Mouse (Mus musculus) heart, embryonic 10.5 days (tissue): ENCODE data around the gene Tmem59. TPM values are rescaled to one million over a fixed set of nuclear protein-coding genes. Genes with fewer than 3 reads are reported as not detected.

Experiments
- DNase-seq: peaks from one replicate; pipeline ENCODE4 v3.0.0-alpha.2; 2017; ENCODE audit warnings: low spot score
- H3K27ac ChIP-seq: fragments of 300-500 bp; sonication (generic); 2 replicates; pipeline ENCODE4 v1.5.1; 2016; ENCODE audit warnings: mild to moderate bottlenecking
- H3K27me3 ChIP-seq: fragments of 300-500 bp; sonication (generic); 2 replicates; pipeline ENCODE4 v1.6.1; 2016; ENCODE audit warnings: mild to moderate bottlenecking; ENCODE audit not compliant: poor library complexity, insufficient read depth, severe bottlenecking
- H3K36me3 ChIP-seq: fragments of 300-500 bp; sonication (generic); 2 replicates; pipeline ENCODE4 v1.6.1; 2016; ENCODE audit warnings: mild to moderate bottlenecking, moderate library complexity
- H3K4me1 ChIP-seq: fragments of 300-500 bp; sonication (generic); 2 replicates; pipeline ENCODE4 v1.6.1; 2016; ENCODE audit warnings: mild to moderate bottlenecking
- H3K4me3 ChIP-seq: fragments of 300-500 bp; sonication (generic); 2 replicates; pipeline ENCODE4 v1.5.1; 2016; ENCODE audit warnings: mild to moderate bottlenecking, moderate library complexity
- H3K9me3 ChIP-seq: fragments of 300-500 bp; sonication (generic); 2 replicates; pipeline ENCODE4 v1.6.1; 2016; ENCODE audit warnings: mild to moderate bottlenecking, moderate library complexity
- WGBS: fragments of 180-500 bp; shearing (Covaris S2); methylation state at CpG from one replicate; pipeline ENCODE4 v1.1.7; 2016; 5-methylcytosine and 5-hydroxymethylcytosine counted together
- polyA plus RNA-seq: library from polyadenylated mRNA; unstranded; fragments of >200 nt; fragmentation: Nextera tagmentation; extraction: Ambion mirVana; gene quantifications from 2 replicates; pipeline ENCODE4 v1.2.1, GENCODE M21; 2016

Gene Tmem59
- polyA plus RNA-seq, 1 experiment from 2014 or later = 299 TPM

DNA sequence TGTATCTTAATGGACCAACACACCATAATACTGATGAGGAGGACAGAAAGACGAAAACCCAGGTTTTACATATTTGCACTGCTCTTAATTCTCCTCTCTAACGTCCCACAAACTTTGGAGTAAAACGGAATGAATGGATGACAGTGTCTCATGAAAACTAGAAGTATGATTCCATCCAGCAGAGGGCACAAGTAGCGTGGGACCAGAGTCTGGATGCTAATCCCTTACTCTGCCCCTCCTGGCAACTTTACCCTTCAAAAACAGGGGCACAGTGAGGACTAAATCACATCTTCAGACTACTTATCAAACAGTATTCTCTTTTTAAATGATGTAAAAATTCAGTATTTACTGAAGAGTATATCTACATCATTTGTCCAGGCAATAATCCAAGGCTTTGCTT, 72.3 kb downstream of the Tmem59 start:
- peaks cover 60% of the 10 kb centered on the region for H3K4me1 ChIP-seq
- no peak for DNase-seq
- peaks cover 5% of the 10 kb centered on the region; the same call in 1 of the 2 replicates for H3K36me3 ChIP-seq
- H3K9me3 ChIP-seq = no peaks in the 10 kb centered on the region
- no peak overlapping the region for H3K27ac ChIP-seq
- H3K27me3 ChIP-seq = no peaks in the 10 kb centered on the region
- WGBS = 22% methylated on average over 4 of the region's 4 CpGs
- H3K4me3 ChIP-seq = no peak overlapping the region

Other genes with a start within 250 kb of the Tmem59 start
- 117 and 120 TPM in 2 replicates for gene Mrpl37, start 111.5 kb upstream of the Tmem59 start, polyA plus RNA-seq
- gene Cyb5rl, start 111.4 kb upstream of the Tmem59 start, polyA plus RNA-seq = 5.1 and 7.3 TPM in 2 replicates
- not detected in 2 replicates for gene Cdcp2, start 81.5 kb upstream of the Tmem59 start, polyA plus RNA-seq
- 17.8 and 21.3 TPM in 2 replicates for gene Tceanc2, start 717 bp downstream of the Tmem59 start, polyA plus RNA-seq
- not detected in 2 replicates for gene Ldlrad1, start 30.8 kb downstream of the Tmem59 start, polyA plus RNA-seq
- gene Lrrc42, start 75.1 kb downstream of the Tmem59 start, polyA plus RNA-seq = 81.7 and 86.6 TPM in 2 replicates
- gene Hspb11, start 75.2 kb downstream of the Tmem59 start, polyA plus RNA-seq = 39.4 and 43.4 TPM in 2 replicates
- gene Dio1, start 128.8 kb downstream of the Tmem59 start, polyA plus RNA-seq = not detected in 2 replicates
- 43.3 and 45.4 TPM in 2 replicates for gene Yipf1, start 136.0 kb downstream of the Tmem59 start, polyA plus RNA-seq
- gene Ndc1, start 189.4 kb downstream of the Tmem59 start, polyA plus RNA-seq = 38.1 and 39.3 TPM in 2 replicates